Mouse (Mus musculus) kidney, adult 2 months (tissue): ENCODE measurements around the gene Ulbp1.

Experiments used
- CTCF ChIP-seq: fragments of 200-500 bp; conservative IDR thresholded peaks from 2 replicates; pipeline ENCODE4 v1.5.1; 2011; ENCODE audit warnings: low read depth, mild to moderate bottlenecking, control low read depth, low read length, moderate library complexity, mixed read lengths; ENCODE audit not compliant: insufficient read depth, insufficient read length
- POLR2A ChIP-seq: fragments of 200-500 bp; IDR thresholded peaks from one replicate; pipeline ENCODE4 v1.6.1; 2011; ENCODE audit warnings: low read depth, low read length, control low read depth

- TF ChIP-seq CTCF (no peak), POLR2A (no peak)
Measured at GRCm38 (mm10) chr10:7483650-7484049, 10.2 kb upstream of the Ulbp1 start.
